Mouse (Mus musculus) embryo, embryonic 9.5 days (tissue): ENCODE measurements around the gene Edc3.
A peak's percentile ranks its signal among the peaks of the same experiment; 100 is the strongest.

Experiments
- DNase-seq: peaks from one replicate; pipeline ENCODE4 v3.0.0-alpha.2; 2017; ENCODE audit errors: extremely low spot score

Gene Edc3

GRCm38 (mm10) chr9:57708068-57708719, at the start of gene Edc3:
TSS of gene Edc3 (plus strand) at chr9:57708540.
- peak; percentile 97 for DNase-seq

- DNase-seq = no peak
Observed at GRCm38 (mm10) chr9:57658970-57659369, 49.4 kb upstream of the Edc3 start.

DNA sequence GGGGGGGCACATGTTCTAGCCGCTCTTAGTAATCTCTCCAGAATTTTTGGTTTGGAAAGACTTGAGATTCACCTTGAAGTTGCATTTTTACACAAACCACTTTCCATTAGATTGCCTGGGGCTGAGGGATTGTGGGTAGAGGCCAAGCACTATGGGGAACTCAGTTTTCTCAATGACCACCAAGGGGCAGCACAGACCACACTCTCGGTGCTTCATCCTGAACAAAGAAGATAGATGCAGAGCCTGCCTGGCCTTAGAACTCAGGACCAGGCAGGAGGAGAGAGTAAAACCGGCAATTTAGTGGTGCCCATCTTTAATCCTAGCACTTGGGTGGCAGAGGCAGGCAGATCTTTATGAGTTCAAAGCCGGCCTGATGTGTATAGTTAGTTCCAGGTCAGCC, 48.6 kb upstream of the Edc3 start:
- peak; percentile 67 for DNase-seq

GRCm38 (mm10) chr9:57660501-57660900, 47.8 kb upstream of the Edc3 start:
- DNase-seq = no peak

- DNase-seq = no peak
Observed at GRCm38 (mm10) chr9:57661552-57661951, 46.8 kb upstream of the Edc3 start.

GRCm38 (mm10) chr9:57664616-57665015, 43.7 kb upstream of the Edc3 start:
- DNase-seq = no peak

- no peak for DNase-seq
Observed at GRCm38 (mm10) chr9:57666536-57666935, 41.8 kb upstream of the Edc3 start.

- no peak for DNase-seq
Observed at GRCm38 (mm10) chr9:57667136-57667535, 41.2 kb upstream of the Edc3 start.

DNA sequence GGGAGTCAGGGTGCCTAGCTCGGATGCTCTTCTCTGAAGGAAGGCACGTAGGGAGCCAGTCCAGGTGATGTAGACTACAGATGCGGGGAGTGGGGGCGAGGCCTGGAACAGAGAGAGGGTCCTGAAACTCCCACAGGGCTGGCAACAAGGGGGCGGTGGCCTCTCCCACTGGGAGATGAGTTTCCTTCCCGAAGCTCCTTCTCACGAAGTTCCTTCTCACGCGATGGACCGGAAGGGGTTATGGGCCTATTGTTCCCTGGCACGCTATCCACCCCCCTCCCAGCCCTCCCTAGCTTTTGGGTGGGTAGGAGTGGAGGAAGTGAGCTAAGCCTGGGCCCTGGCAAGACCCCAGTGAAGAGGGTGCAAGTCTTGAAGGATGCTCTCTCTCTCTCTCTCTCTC, 40.5 kb upstream of the Edc3 start:
- DNase-seq = no peak

- no peak for DNase-seq
Observed at GRCm38 (mm10) chr9:57668277-57668676, 40.1 kb upstream of the Edc3 start.

DNA sequence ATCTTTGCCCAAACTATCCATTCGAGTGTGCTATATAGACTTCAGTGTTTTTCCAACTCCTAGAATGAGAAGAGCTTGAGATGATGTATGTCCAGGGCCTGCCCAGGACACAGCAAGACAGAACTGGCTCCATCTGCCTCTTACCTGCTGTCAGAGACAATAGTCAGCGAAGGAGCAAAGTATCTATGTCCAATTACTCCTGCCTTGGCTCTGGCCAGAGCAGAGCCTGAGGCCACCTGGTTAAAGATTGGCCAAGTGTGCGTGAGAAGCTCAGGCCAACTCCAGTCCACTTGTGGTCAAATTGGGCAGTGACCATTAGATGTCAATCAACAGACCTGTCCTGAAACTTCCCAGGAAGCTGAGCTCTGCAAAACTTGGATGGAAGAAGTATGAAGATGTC, 38.8 kb upstream of the Edc3 start:
- no peak for DNase-seq

GRCm38 (mm10) chr9:57671037-57671436, 37.3 kb upstream of the Edc3 start:
- DNase-seq = no peak

DNA sequence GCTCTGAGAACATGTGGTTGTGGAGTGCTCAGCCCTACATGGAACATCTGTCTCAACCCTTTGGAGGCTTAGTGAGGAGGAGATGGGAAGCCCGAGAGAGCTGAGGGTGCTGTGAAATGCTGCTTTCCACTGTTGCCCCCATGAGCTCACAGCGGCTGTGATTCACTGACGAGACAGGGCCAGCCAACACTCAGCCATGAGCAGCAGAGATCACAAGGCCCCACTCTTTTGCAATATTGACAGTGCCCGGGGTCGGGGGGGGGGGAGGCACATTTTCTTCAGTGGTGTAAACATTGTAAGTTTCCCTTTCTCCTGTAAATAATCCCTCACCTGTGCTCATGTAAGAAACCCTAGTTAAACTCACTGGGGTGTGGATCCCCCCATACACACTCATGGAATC, 36.8 kb upstream of the Edc3 start:
- DNase-seq = no peak

GRCm38 (mm10) chr9:57681411-57681810, 26.9 kb upstream of the Edc3 start:
- DNase-seq = no peak

GRCm38 (mm10) chr9:57683520-57683919, 24.8 kb upstream of the Edc3 start, which contains the start of gene Cyp1a2:
TSS of gene Cyp1a2 (minus strand) at chr9:57683703.
- DNase-seq = no peak

DNA sequence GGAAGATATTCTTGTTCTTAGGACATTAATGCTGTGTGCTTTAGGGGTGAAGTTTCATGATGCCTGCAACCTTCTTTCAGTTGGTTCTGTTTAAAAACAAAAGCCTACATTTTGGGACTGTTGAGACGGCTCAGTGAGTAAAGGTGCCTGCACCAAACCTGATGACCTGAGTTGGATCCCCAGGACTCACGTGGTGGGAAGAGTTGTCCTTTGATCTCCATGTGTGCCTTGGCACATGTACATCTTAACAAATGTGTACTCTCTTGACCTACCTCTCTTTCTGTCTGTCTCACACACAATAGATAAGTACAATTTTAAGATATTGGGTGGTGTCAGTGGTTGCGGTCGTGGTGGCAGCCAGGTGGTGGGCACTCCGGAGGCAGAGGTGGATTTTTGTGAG, 22.3 kb upstream of the Edc3 start:
- no peak for DNase-seq

DNA sequence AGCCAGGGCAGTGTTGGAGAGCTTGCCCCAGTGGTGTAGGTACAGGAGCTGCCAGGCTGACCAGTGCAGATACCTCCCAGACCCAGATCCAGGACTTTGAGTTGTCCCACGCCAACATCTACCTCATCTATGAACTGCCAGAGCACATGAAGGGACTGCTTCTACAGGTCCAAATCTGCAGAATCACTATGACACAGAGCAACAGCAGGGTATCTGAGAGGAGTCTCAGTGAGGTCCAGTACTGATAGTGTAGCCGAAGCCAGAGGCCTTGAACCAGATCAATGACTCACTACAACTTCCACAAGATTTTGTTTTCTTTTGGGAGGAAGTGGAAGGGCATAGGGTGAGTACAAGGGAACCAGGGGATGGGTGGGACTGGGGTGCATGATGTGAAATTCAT, 20.6 kb upstream of the Edc3 start, which contains the start of gene Cyp1a1:
Cyp1a1 (plus strand) TSS at position 178 of the 400 bp plus-strand sequence.
- DNase-seq = no peak

GRCm38 (mm10) chr9:57688158-57688557, 20.2 kb upstream of the Edc3 start:
- no peak for DNase-seq

DNA sequence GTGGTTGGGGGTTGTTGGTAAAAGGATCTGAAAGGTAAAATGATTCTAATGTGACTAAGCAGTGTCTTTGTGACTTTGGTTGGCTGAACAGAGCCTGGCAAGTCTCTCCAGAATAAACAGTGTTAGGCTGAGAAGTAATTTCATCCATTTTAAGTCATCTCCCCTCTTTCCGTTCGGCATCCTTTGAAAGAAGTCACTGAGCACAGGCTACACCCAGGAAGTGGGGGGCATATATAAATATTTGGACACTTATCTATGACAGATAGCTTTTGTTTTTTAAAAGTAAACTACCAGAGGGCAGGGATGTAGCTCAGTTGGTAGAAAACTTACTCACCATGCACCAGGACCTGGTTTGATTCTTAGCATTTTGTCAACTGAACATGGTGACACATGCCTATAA, 19.7 kb upstream of the Edc3 start:
- no peak for DNase-seq

DNA sequence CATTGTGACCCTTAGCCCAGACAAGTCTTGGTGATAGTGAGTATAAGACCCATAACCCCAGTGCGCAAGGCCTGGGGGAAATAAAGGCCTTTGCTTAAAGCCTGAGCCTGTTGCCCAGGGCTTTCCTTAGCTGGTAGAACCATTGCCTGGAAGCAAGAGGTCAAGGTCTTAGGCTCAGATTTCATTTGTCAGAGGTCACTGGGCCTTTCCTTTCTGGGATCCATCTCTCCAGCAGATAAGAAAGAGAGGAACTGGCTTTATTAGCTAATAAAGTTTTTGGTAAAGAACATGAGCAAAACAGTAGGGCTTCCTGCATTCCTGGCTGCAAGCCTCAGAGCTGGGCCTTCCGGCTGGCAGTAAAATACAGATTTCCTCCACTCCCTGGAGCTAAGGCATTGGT, 14.2 kb upstream of the Edc3 start:
- no peak for DNase-seq

GRCm38 (mm10) chr9:57696380-57697285, 11.7 kb upstream of the Edc3 start:
- peak; percentile 37 for DNase-seq

GRCm38 (mm10) chr9:57697380-57697779, 11.0 kb upstream of the Edc3 start:
- DNase-seq = no peak
